Mouse (Mus musculus) frontal cortex, adult 2 months (tissue): ENCODE results near the gene Adamts14. TPM values are rescaled to one million over a fixed set of nuclear protein-coding genes. Genes with fewer than 3 reads are reported as not detected.
A peak's percentile ranks its signal among the peaks of the same experiment; 100 is the strongest.

Source experiments
- DNase-seq, 2 experiments: peaks; one replicate each; pipeline ENCODE4 v3.0.0; 2022; ENCODE audit warnings: low spot score in 1 of 2; ENCODE audit errors: extremely low spot score in 1 of 2
- polyA plus RNA-seq: library from polyadenylated mRNA; depleted of rRNA; stranded (reverse); fragments of >200 nt; gene quantifications from 2 replicates; pipeline ENCODE4 v1.2.3, GENCODE M21; 2012; rRNA removed

The Adamts14 gene
- polyA plus RNA-seq, 1 experiment: 0.38 TPM

- no peak for DNase-seq
Observed at GRCm38 (mm10) chr10:61149476-61149875, 123.8 kb downstream of the Adamts14 start.

GRCm38 (mm10) chr10:61147157-61148040, 125.8 kb downstream of the Adamts14 start, which contains the start of gene Sgpl1:
Sgpl1 (minus strand) TSS chr10:61147703.
- peak; percentile 57 to 88 for DNase-seq

Other genes with a start within 250 kb of the Adamts14 start
- 15.0 and 16.0 TPM in 2 replicates for gene Pcbd1, start 184.1 kb downstream of the Adamts14 start, polyA plus RNA-seq
- 35.2 and 40.8 TPM in 2 replicates for gene Sgpl1, start 125.7 kb downstream of the Adamts14 start, polyA plus RNA-seq
- 3.9 and 4.7 TPM in 2 replicates for gene Tbata, start 101.5 kb downstream of the Adamts14 start, polyA plus RNA-seq
- gene Prf1, start 24.4 kb upstream of the Adamts14 start, polyA plus RNA-seq: 0.10 and 0.38 TPM in 2 replicates
- gene Pald1, start 110.1 kb upstream of the Adamts14 start, polyA plus RNA-seq: 11.6 and 13.5 TPM in 2 replicates
- 0.38 and 0.70 TPM in 2 replicates for gene Nodal, start 144.5 kb upstream of the Adamts14 start, polyA plus RNA-seq
- gene Eif4ebp2, start 179.2 kb upstream of the Adamts14 start, polyA plus RNA-seq: 27.3 and 28.9 TPM in 2 replicates
- 20.3 and 22.3 TPM in 2 replicates for gene Lrrc20, start 202.4 kb upstream of the Adamts14 start, polyA plus RNA-seq